Mouse (Mus musculus) cerebellum, adult 8-10 months (tissue): Measurements from ENCODE around the gene Ubac2.

ENCODE experiments used
- DNase-seq: peaks from one replicate; pipeline ENCODE4 v3.0.0; 2022

Gene Ubac2

GRCm38 (mm10) chr14:121983009-121983933 lies 104.9 kb downstream of the Ubac2 start:
- DNase-seq, result no peak

DNA sequence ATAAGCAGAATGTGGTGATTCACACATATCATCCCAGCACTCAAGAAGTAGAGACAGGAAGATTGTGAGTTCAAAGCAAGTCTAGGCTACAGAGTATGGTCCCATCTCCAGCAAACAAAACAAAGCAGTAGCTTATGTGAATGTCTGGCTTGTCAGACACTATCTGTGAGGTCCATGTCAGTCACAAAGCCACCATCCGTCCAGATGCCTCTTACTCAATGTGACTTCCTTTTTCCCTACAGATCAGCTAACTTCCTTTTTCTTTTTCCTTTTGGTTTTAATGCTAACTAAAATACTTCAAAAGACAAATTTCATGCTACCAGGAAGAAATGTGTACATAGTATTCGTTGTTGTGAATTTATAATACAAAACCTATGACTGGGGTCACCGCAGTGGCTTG lies 107.1 kb downstream of the Ubac2 start:
- DNase-seq, result no peak

- DNase-seq, result no peak
Observed at GRCm38 (mm10) chr14:121986028-121986427, 107.6 kb downstream of the Ubac2 start.

DNA sequence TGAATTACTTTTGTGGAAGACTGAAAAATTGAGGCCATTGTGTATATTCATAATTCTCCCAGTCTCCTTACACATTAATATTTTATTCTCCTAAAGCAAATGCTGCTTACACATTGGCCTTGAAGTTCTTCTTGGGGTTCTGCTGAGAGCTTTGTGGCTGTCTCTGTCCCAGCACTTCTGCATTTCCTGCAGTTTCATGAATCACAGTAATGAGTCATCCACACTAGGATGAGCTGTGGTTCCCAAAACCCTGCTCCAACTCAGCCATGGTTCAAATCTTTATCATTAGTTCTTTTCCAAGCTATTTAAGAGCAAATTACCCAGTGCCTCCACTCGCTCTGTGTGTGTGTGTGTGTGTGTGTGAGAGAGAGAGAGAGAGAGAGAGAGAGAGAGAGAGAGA lies 108.9 kb downstream of the Ubac2 start:
- DNase-seq, result no peak

- DNase-seq, result no peak
Observed at GRCm38 (mm10) chr14:121987691-121988090, 109.3 kb downstream of the Ubac2 start.

GRCm38 (mm10) chr14:121989331-121989730 lies 110.9 kb downstream of the Ubac2 start:
- no peak for DNase-seq

- DNase-seq, result no peak
Observed at GRCm38 (mm10) chr14:121989869-121990268, 111.4 kb downstream of the Ubac2 start.

DNA sequence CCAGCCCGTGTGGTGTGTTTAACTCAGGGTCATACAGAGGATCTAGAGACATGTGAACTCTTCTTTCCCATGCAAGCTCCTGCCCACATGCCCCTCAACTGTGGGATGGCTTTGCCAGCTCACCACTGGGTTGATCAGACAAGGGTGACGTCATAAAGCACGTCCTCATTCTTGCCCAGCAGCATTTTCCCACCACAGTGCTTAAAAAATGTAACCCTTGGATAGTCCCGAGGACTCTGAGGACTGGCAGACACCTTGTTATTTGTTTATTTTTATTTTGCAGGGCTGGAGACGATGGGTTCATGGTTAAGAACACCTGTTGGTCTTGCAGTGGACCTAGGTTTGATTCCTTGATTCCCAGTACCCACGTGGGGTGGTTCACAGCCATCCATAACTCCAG lies 112.5 kb downstream of the Ubac2 start:
- DNase-seq, result no peak

GRCm38 (mm10) chr14:121991921-121992320 lies 113.5 kb downstream of the Ubac2 start:
- DNase-seq, result no peak

GRCm38 (mm10) chr14:121992395-121993280 lies 114.2 kb downstream of the Ubac2 start:
- no peak for DNase-seq

DNA sequence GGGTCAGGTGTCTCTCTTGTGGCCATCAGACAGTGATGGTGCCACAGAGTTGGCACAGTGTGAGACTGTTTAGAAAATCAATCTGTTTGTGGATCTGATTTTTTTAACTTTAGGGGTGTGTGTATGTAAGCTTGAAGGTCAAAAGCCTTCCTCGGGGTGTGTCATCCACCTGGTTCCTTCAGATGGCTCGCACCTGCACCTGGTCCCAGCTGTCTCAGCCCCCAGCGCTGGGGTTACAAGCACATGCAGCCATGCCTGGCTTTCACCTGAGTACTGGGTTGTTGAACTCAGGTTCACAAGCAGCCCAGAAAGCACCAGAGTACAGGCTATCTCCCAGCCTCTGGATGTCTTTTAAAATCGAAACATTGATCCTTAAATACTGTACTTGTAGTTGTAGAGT lies 115.2 kb downstream of the Ubac2 start:
- no peak for DNase-seq

GRCm38 (mm10) chr14:121994171-121994700 lies 115.8 kb downstream of the Ubac2 start:
- no peak for DNase-seq

DNA sequence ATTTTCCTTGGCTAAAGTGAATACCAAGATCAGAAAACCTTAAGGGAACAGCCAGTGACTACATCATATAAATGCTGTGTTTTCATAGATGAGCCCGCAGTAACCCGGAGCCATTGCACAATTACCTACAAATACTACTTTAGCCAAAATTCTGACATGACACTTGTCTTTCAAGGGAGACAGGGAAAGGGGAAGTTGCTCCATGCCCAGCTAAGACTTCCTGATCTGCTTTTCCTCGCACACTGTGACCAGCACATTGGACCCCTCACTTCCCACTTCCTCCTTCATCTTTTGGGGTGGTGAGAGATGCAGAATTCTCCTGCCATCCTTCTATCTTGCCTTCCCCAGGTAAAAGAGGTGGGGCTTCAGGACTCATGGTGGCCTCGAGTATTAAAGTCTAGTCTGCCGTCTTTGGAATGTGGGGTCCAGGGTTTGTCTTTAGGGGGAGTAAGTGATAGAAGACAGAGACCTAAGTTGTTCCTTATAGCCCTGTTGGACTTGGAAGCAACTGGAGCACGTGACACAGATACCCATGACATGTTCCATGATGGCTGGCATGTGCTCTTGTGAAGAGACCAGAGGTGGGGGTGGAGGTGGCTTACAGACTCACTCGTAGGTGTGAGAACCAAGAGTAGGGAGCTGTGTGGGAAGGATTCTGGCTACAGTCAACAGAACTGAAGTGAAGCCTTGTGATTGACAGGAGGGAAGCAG lies 116.6 kb downstream of the Ubac2 start:
- DNase-seq, result no peak

DNA sequence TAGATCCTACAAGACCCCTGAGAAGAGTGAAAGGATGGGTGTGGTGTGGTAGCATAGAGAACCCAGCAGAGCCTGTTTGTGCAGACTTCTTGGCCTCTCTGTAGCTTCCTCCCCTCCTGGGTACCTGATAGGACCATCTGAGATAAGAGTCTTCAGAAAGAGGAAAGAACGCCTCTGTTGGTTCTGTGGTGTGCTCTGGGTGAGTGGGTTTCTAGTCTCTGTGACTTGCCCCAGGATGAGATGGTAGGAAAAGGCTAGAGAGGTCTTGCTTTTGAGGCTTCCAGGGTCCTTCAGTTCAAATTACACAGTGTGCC lies 117.1 kb downstream of the Ubac2 start:
- no peak for DNase-seq

DNA sequence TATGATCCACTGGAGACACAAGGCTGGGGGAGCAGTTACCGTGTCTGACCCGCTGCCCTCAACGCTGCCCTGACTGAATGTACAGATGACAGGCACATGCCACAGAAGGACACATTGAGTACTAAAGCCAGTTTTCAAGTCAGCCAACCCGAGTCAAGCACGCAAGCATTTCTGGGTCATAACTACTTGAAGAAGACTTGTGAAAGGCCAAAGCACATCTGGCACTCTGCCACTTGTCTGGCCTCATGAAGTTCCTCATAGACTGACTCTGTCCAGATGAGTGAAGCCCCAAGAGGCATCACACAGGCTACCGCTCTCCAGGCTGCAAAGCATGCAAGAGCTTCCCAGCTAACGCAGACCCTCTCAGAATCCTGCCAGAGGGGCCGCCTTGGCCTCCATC lies 118.4 kb downstream of the Ubac2 start:
- DNase-seq, result no peak

DNA sequence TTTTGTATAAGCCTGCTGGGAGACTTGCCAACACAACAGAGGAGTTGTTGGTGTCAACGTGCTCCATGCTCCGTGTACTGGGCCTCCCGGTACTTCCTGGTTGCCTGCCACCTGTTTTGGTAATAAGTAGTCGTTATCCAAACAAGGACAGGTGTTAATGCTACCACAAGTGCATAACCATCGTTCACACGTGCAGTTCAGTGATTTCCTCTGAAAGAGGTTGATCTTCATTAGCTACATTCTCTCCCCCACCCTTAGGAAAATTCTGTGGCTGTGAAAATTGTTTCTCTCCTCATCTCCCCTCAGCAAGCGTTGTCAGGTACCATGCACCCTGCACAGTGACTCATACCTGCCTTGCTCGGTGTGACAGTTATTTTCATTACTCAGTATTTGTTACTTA lies 121.0 kb downstream of the Ubac2 start:
- no peak for DNase-seq

GRCm38 (mm10) chr14:122000346-122001105 lies 122.1 kb downstream of the Ubac2 start:
- DNase-seq, result no peak

DNA sequence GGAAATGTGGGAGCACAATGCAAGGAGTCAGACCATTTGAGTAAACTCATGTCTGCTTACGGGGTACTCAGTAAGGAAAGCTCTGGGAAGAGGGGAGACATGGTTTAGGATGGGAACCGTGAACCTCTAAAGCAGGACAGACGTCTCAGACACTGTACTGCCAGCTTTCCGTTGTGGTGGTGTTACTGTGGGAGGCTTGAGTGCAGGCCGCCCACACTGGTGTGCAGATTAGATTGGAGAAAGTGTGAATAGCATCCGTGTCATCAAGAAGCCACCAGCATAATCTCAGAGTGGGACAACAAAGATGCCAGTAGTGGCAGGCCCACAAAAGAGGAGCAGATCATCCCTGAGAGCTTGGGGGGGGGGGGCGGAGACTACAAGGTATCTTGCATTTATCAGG lies 123.8 kb downstream of the Ubac2 start:
- no peak for DNase-seq

DNA sequence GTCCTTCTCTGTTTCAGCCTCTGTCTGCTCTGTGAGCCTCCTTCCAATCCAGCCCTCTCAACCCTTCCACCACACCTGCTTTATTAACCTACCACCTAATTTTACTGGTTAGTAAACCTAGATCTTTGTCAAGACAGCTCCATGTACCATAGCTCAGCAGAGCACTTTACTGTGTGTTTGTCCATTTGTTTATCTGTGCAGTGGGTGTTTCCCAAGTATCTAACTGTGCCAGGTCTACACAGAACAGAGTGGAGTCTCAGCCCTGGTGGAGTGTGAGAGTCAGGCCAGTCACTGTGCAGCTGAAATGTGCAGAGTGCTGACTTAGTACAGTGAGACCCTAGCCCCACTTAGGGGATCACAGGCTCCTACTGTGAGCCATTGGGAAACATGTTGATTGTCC lies 125.4 kb downstream of the Ubac2 start:
- DNase-seq, result no peak

DNA sequence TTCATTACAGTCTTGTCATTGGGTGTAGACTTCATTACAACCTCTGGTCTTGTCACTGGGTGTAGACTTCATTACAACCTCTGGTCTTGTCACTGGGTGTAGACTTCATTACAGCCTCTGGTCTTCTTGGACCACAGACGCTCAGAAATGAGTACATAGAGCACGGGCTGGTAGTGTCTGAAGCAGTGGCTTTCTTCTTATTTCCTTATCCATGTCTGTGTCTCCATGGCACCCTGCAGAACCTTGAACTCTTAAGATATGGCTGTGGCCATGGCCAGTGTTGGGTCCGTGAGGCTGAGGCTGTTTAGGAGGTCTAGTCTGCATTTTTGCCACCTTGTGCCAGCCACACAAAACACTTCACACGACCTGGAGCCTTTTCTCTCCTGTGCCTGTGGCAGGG lies 129.8 kb downstream of the Ubac2 start:
- no peak for DNase-seq

GRCm38 (mm10) chr14:122009502-122009901 lies 131.1 kb downstream of the Ubac2 start:
- DNase-seq, result no peak

- DNase-seq, result no peak
Observed at GRCm38 (mm10) chr14:122010301-122010700, 131.9 kb downstream of the Ubac2 start.
